Mouse (Mus musculus) CH12.LX (cell line): ENCODE results near the gene Tnfsf13. TPM values are rescaled to one million over a fixed set of nuclear protein-coding genes. Genes with fewer than 3 reads are reported as not detected.

Experiments used
- DNase-seq: peaks from one replicate; pipeline ENCODE4 v3.0.0-alpha.2; 2013; ENCODE audit errors: extremely low read depth
- H3K27ac ChIP-seq: 2 replicates; pipeline ENCODE4 v1.5.1; 2012; ENCODE audit warnings: low read depth, mild to moderate bottlenecking, control low read depth, moderate library complexity; ENCODE audit not compliant: insufficient read depth
- H3K27me3 ChIP-seq: replicated peaks from 2 replicates; pipeline ENCODE3; 2012; ENCODE audit warnings: inconsistent platforms
- H3K36me3 ChIP-seq, 2 experiments: replicated peaks in 1 of 2; 2 replicates each; pipeline versions ENCODE3 to v1.6.1; 2012; ENCODE audit warnings: inconsistent platforms in 1 of 2, low read length in 1 of 2, mild to moderate bottlenecking in 1 of 2, mixed read lengths in 1 of 2, moderate library complexity in 1 of 2; ENCODE audit not compliant: control insufficient read depth in 1 of 2, insufficient read depth in 1 of 2
- H3K4me1 ChIP-seq, 2 experiments: 2 replicates each; pipeline ENCODE4 v1.6.1; 2012; ENCODE audit warnings: inconsistent platforms in 1 of 2, moderate library complexity in 1 of 2; ENCODE audit not compliant: insufficient read depth in 2 of 2, control insufficient read depth in 1 of 2
- H3K4me2 ChIP-seq: 2 replicates; pipeline ENCODE4 v1.6.1; 2012; ENCODE audit warnings: low read depth, mild to moderate bottlenecking, control low read depth; ENCODE audit not compliant: poor library complexity, insufficient read depth, severe bottlenecking
- H3K4me3 ChIP-seq, 3 experiments: fragments of 150-350 bp in 1 of 3; sonication (generic) in 1 of 3; replicated peaks in 1 of 3; 2 replicates each; pipeline versions ENCODE3 to v1.5.1; 2011 to 2012; ENCODE audit warnings: low read depth in 2 of 3, low read length in 2 of 3, mild to moderate bottlenecking in 2 of 3, moderate library complexity in 2 of 3, control low read depth in 1 of 3, improper control_type of control experiment in 1 of 3, inconsistent platforms in 1 of 3, mixed read lengths in 1 of 3; ENCODE audit not compliant: poor library complexity in 1 of 3
- H3K79me2 ChIP-seq: replicated peaks from 2 replicates; pipeline ENCODE4 v1.6.1; 2012; ENCODE audit warnings: mild to moderate bottlenecking, moderate library complexity; ENCODE audit not compliant: control insufficient read depth, poor library complexity, insufficient read depth, severe bottlenecking; ENCODE audit errors: extremely low read depth
- H3K9ac ChIP-seq: 2 replicates; pipeline ENCODE4 v1.6.1; 2012; ENCODE audit warnings: low read depth, mild to moderate bottlenecking, control low read depth, moderate library complexity; ENCODE audit not compliant: insufficient read depth
- H3K9me3 ChIP-seq: replicated peaks from 2 replicates; pipeline ENCODE3; 2012; ENCODE audit warnings: low read length, inconsistent platforms, mixed read lengths
- BHLHE40 ChIP-seq: IDR thresholded peaks from 2 replicates; pipeline ENCODE4 v1.6.1; 2011; ENCODE audit warnings: mild to moderate bottlenecking, low read depth, low read length, improper control_type of control experiment
- CTCF ChIP-seq, 2 experiments: IDR thresholded peaks in 1 of 2; conservative IDR thresholded peaks in 1 of 2; 2 replicates each; pipeline ENCODE4 v1.5.1; 2011 to 2012; ENCODE audit warnings: low read depth in 2 of 2, low read length in 2 of 2, improper control_type of control experiment in 1 of 2, inconsistent platforms in 1 of 2, mild to moderate bottlenecking in 1 of 2, moderate library complexity in 1 of 2
- E2F4 ChIP-seq: IDR thresholded peaks from 2 replicates; pipeline ENCODE4 v1.6.1; 2011; ENCODE audit warnings: low read depth, low read length, improper control_type of control experiment; ENCODE audit not compliant: insufficient replicate concordance
- ELF1 ChIP-seq: IDR thresholded peaks from 2 replicates; pipeline ENCODE4 v1.6.1; 2014; ENCODE audit warnings: low read depth, mild to moderate bottlenecking, inconsistent platforms, low read length, improper control_type of control experiment
- JUND ChIP-seq: conservative IDR thresholded peaks from 2 replicates; pipeline ENCODE4 v1.6.1; 2011; ENCODE audit warnings: low read depth, low read length, improper control_type of control experiment
- MAFK ChIP-seq: IDR thresholded peaks from 2 replicates; pipeline ENCODE4 v1.6.1; 2011; ENCODE audit warnings: low read length, improper control_type of control experiment; ENCODE audit not compliant: insufficient replicate concordance
- MYC ChIP-seq: IDR thresholded peaks from 2 replicates; pipeline ENCODE4 v1.6.1; 2011; ENCODE audit warnings: low read depth, mild to moderate bottlenecking, improper control_type of control experiment, low read length
- POLR2A ChIP-seq: IDR thresholded peaks from 2 replicates; pipeline ENCODE4 v1.6.1; 2011; ENCODE audit warnings: low read depth, mild to moderate bottlenecking, improper control_type of control experiment, low read length
- RAD21 ChIP-seq: IDR thresholded peaks from 2 replicates; pipeline ENCODE4 v1.6.1; 2011; ENCODE audit warnings: low read depth, mild to moderate bottlenecking, low read length, improper control_type of control experiment, moderate library complexity
- SMC3 ChIP-seq: IDR thresholded peaks from 2 replicates; pipeline ENCODE4 v1.6.1; 2011; ENCODE audit warnings: low read depth, low read length, improper control_type of control experiment
- ZMIZ1 ChIP-seq: IDR thresholded peaks from 2 replicates; pipeline ENCODE4 v1.6.1; 2012; ENCODE audit warnings: low read depth, mild to moderate bottlenecking, inconsistent platforms, low read length, improper control_type of control experiment
- dilution Hi-C: fragments of 300-500 bp; cut with MboI; formaldehyde crosslinking; loops from 2 replicates; pipeline ENCODE4 v1.14.3; 2020; ENCODE audit warnings: low sequenced_read_pairs; ENCODE audit not compliant: extremely low pct_unique_long_range_greater_than_20kb, extremely low pct_ligation_motif_present
- in situ Hi-C: fragments of 300-500 bp; cut with MboI; formaldehyde crosslinking; loops from 3 replicates; pipeline ENCODE4 v1.14.3; 2019; ENCODE audit warnings: low sequenced_read_pairs, low pct_ligation_motif_present, low pct_unique_long_range_greater_than_20kb, mixed read lengths
- polyA plus RNA-seq: library from polyadenylated mRNA; unstranded; fragments of >175 nt; gene quantifications from 2 replicates; pipeline ENCODE4 v1.2.1, GENCODE M21; 2012; ENCODE audit warnings: low read depth; ENCODE audit not compliant: insufficient read length
- total RNA-seq, 2 experiments: library from RNA; depleted of rRNA; stranded (reverse); fragments of 300-350 nt in 1 of 2; fragments of >200 nt in 1 of 2; gene quantifications; 2 replicates each; pipeline ENCODE4 v1.2.3; 2012 to 2014

The Tnfsf13 gene
- total and polyA plus RNA-seq, 3 experiments = 0.21 to 0.63 (median 0.35) TPM

DNA sequence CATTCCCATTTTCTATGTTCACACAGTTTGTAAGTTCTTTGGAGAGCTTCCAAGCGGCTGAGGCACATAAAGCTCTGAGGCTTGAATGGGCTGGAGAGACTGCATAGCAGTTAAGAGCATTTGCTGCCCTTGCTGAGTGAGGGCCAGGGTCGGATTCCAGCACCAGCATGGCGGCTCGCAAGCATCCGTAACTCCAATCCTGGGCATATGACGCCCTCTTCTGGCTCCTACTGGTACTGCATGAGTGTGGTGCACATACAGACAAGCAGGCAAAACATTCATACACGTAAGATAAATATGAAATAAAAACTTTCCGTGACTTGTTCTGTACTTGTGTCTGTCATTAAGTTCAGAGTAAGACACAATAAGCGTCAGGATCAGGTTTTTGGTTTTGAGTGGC lies 29.9 kb upstream of the Tnfsf13 start:
- no peak overlapping the region for H3K9ac ChIP-seq
- in situ Hi-C loops = no loop called here
- no peak overlapping the region for H3K27ac ChIP-seq

DNA sequence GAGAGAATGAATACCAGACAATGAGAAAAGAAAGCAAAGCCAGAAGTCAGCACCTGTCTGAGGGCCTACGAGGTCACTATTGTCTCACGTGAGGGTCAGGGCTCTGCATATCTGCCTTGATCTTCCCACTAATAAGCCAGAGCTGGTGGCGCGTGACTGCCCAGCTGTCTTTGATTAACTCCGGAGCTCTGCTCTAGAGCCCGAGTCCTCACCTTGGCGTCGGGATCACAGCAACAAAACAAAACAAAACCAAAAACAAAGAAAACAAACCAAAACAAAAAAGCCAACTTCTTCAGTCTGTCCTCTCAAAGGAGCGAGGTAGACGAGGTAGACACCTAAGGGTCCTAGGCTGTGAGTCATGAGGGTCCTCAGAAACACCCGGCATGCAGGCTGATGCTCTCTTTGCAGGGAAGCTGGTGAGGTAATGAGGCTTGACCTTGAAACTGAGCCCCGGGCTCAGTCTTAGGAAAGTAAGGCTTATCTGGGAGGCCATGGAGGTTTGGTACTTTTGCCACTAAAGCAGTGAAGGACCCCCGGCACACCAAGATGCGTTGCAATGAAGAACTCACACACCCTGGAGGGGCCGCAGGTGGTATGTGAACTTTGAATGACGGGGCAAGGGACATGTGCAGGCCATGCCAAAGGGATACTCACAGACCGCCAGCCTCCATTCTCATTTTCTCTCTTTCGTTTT lies 29.2 kb upstream of the Tnfsf13 start:
- H3K27me3 ChIP-seq = peaks cover 2% of the 10 kb centered on the region
- H3K9ac ChIP-seq = no peak overlapping the region
- DNase-seq = no peak
- in situ Hi-C loops (no loop called here), dilution Hi-C loops (no loop called here)
- H3K4me1 ChIP-seq = peaks cover 0 to 1% of the 10 kb centered on the region in 2 experiments; a peak in 1 of 4 replicates
- H3K4me3 ChIP-seq = no peak overlapping the region
- H3K79me2 ChIP-seq = no peaks in the 10 kb centered on the region
- no peak overlapping the region for H3K27ac ChIP-seq
- H3K36me3 ChIP-seq = no peaks in the 10 kb centered on the region
- peaks cover 3% of the 10 kb centered on the region for H3K9me3 ChIP-seq
- H3K4me2 ChIP-seq = no peak overlapping the region
- TF ChIP-seq E2F4 = no peak
- no peak for TF ChIP-seq JUND
- no peak for TF ChIP-seq POLR2A
- no peak for TF ChIP-seq CTCF (conservative IDR thresholded peaks at IDR 0.05 in 1 of 2, IDR thresholded peaks at IDR 0.05 in 1 of 2; ENCODE audit: low read depth in 2 of 2, low read length in 2 of 2)
- TF ChIP-seq BHLHE40 = peak; percentile 42

More for the DNA sequence above, 29.9 kb upstream of the Tnfsf13 start:
- no peaks in the 10 kb centered on the region for H3K36me3 ChIP-seq
- DNase-seq = peak; percentile 20
- H3K9me3 ChIP-seq = peaks cover 3% of the 10 kb centered on the region
- dilution Hi-C loops = no loop called here
- no peak overlapping the region for H3K4me2 ChIP-seq
- H3K4me1 ChIP-seq = no peaks in the 10 kb centered on the region
- H3K27me3 ChIP-seq = peaks cover 2% of the 10 kb centered on the region
- no peaks in the 10 kb centered on the region for H3K79me2 ChIP-seq
- TF ChIP-seq SMC3 (peak; percentile 34), RAD21 (peak; percentile 40), CTCF (conservative IDR thresholded peaks at IDR 0.05 in 1 of 2, IDR thresholded peaks at IDR 0.05 in 1 of 2; ENCODE audit: low read depth in 2 of 2, low read length in 2 of 2) (peak; percentile 62 to 84), ELF1 (no peak)
- H3K4me3 ChIP-seq = no peak overlapping the region

GRCm38 (mm10) chr11:69712954-69713672 lies 27.5 kb upstream of the Tnfsf13 start:
- no peak for DNase-seq
- in situ Hi-C loops (no loop called here), dilution Hi-C loops (no loop called here)
- Histone ChIP-seq H3K4me2 (no peak overlapping the region), H3K27ac (no peak overlapping the region), H3K4me3 (no peak overlapping the region), H3K4me1 (peaks cover 0 to 12% of the 10 kb centered on the region in 2 experiments; a peak in 1 of 4 replicates), H3K9me3 (peaks cover 3% of the 10 kb centered on the region), H3K79me2 (no peaks in the 10 kb centered on the region), H3K9ac (no peak overlapping the region), H3K36me3 (no peaks in the 10 kb centered on the region), H3K27me3 (peaks cover 2% of the 10 kb centered on the region)
- TF ChIP-seq MAFK (peak; percentile 66; the same call in 1 of the 2 replicates), ZMIZ1 (no peak), MYC (no peak)
